Mouse (Mus musculus): Measurements from ENCODE around the gene Isoc2b.
A peak's percentile ranks its signal among the peaks of the same experiment; 100 is the strongest.
"Not testable (repeated sequence)": the region's sequence is repeated elsewhere in the genome, so short reads cannot be mapped to it uniquely, and the experiment has no call there.

The Isoc2b gene

DNA sequence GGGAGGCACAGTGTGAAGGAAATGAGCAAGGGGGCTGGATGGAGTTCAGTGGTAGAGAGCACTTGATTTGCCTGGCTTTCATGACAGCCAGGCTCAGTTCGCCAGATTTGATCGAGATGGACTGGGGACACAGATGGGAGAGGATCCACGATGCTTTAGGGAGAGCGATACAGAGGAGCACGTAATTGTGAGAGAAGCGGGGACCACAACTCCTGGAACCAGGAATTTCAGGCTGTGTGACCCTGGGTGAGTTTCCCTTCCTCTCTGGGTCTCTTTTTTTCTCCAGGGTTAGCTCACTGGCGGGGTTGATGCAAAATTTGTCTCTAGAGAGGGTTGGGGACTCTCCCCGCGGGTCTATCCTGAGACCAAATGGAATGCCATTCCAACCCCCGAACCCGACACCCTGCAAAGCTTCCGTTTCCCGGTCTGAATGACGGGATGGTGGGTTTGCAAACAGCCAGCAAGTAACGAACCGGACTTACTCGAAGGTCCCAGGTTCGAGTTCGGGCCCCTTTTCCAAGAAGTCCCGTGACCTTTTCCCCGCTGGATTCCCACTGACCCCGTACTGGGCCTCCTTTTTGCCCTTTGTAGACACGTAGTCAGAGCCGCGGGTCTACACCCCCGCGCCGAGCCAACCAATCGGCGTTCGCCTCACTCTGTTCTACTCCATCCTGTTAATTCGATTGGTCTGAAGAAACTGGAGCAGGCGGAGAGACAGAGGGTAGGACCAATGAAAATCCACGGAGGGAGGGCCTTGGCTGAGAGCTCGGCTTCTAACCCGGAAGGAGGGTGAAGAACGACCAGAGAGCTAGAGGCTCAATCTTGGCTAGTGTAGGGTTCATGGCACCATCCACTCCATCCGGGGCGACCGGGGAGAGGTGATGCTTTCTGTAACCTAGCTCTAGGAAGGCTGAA is 4.2 kb downstream of the Isoc2b start:
- DNase-seq (ENCODE audit: low spot score in 2 of 2): peak; percentile 95

- peak in 1 of 2 experiments; percentile 39 for DNase-seq (ENCODE audit: low spot score in 2 of 2)
These were observed 5.0 kb downstream of the Isoc2b start for GRCm38 (mm10) chr7:4865090-4865489.

GRCm38 (mm10) chr7:4864130-4864845 is 5.8 kb downstream of the Isoc2b start:
- no peak for DNase-seq (ENCODE audit: low spot score in 2 of 2)

DNA sequence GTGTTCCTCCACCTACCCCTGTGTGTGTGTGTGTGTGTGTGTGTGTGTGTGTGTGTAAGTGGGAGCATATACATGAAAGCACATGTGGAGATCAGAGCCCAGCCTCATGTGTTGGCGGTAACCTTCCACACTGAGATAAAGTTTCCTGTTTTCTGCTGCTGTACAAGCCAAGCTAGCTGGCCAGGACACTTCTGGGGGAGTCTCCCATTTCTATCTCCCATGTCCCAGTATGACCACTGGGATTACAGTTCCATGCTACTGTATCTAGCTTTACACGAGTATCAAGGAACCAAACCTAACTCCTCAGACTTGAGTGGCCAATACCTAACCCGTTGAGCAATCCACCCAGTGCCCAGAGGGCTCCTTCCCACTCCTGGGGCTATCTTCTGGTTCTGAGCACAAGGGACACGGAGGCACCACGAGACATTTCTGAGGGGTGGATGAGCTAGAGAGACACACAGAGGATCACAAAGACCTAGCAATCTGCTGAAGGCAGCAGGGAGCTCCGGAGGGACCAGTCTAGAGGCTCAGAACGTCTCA is 6.4 kb downstream of the Isoc2b start:
- DNase-seq (ENCODE audit: low spot score in 2 of 2): no peak

DNA sequence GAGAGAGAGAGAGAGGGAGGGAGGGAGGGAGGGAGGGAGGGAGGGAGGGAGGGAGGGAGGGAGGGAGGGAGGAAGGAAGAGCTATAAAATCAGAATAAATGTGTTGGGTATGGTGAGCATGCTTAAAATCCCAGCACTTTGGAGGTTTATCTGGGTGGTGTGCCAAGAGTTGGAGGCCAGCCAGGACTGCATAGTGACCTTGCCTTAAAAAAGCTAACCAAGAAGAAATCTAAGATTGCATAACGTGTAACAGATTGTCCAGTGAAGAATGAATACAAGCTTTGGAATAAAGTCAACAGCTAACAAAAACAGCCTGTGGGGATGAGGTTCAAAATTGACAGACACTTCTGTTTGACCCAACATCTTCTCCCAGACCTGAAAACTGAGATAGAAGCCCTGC is 7.0 kb downstream of the Isoc2b start:
- DNase-seq (ENCODE audit: low spot score in 2 of 2): no peak

GRCm38 (mm10) chr7:4860926-4861325 is 9.1 kb downstream of the Isoc2b start:
- DNase-seq (ENCODE audit: low spot score in 2 of 2): not testable (repeated sequence)

DNA sequence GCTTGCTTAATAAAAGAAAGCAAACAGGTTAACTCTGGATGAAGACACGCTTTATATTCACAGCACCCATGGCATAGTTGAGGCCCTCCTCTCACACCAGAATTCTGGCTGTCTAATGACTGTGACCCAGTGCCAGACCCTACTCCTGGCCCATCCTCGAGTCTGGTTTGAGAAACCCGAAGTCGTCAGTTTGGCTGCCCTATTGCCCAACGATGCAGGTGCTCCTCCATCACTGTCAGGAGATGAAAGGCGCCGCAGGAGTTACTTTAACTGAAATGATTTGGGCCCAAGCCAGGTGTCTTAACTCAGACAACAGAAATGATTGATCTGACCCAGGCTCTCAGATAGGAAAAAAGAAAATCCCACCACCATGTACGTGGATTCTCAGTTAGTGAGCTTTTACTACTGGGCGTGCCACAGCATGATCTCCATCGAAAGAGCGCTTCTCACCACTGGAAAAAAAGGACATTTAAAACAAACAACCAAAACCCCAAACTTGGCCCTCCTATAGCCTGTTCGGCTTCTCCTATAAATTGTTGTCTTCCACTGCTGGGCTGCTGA is 10.6 kb downstream of the Isoc2b start:
- DNase-seq (ENCODE audit: low spot score in 2 of 2): no peak

DNA sequence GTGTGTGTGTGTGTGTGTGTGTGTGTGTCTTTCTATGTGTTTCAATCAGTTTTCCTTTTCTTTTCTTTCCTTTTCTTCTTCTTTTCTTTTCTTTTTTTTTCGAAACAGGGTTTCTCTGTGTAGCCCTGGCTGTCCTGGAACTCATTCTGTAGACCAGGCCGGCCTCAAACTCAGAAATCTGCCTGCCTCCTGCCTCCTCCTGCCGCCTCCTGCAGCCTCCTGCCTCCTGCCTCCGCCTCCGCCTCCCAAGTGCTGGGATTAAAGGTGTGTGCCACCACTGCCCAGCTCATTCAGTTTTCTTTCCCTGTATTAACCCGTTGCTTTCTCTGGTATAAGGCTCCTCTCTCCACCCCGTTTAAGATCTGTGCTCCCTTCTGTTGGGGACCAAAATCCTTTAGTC is 12.7 kb downstream of the Isoc2b start:
- DNase-seq (ENCODE audit: low spot score in 2 of 2): no peak

DNA sequence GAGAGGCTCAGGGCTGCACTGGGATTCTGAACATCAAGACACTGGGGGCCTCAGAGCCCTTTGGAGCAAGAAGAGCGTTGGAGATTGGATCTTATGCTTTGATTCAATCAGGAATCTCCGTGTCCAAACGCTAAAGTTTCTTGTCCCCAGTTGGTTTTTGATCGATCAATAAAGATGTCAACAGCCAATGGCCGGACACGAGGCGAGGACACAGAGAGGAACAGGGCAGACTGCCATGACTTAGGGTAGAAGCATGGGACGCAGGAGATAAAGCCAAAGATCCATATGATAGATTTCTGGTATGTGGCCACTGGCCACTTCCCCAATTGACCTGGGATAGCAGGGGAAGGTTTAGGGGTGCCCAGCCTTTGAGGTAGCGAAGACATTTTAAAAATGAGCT is 13.6 kb downstream of the Isoc2b start:
- DNase-seq (ENCODE audit: low spot score in 2 of 2): no peak

DNA sequence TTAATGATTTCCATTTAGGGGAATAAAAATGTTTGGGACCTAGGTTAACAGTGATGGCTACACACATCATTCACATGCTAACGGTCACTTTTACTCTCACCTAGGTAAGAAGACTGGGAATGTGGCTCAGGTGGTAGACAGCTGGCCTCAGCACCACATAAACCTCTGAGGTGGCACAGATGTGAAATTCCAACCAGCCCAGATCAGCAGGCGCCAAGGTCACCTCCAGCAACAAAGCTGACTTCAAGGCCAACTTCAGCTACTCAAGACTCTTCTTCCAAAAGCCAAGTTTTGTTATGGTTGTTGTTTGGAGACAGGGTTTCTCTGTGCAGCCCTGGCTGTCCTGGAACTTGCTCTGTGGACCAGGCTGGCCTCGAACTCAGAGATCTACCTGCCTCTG is 16.4 kb downstream of the Isoc2b start:
- DNase-seq (ENCODE audit: low spot score in 2 of 2): no peak

DNA sequence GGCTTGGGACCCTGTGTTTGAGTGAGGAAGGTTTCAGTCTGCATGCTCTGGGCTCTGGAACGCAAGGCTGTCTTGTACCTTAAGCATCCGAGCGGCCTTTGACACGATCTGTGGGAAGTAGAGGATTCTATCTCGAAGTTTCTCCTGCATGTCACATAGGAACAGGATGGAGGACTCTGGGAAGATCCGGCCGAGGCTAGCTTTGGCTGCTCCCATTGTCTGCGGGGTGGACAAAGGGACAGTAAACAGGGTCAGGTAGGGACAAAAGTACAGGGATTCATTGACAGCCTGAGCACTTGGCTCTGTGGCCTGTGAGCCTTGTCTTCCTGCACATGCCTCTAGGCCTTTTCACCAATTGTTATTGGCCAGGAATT is 18.8 kb downstream of the Isoc2b start:
- DNase-seq (ENCODE audit: low spot score in 2 of 2): no peak

DNA sequence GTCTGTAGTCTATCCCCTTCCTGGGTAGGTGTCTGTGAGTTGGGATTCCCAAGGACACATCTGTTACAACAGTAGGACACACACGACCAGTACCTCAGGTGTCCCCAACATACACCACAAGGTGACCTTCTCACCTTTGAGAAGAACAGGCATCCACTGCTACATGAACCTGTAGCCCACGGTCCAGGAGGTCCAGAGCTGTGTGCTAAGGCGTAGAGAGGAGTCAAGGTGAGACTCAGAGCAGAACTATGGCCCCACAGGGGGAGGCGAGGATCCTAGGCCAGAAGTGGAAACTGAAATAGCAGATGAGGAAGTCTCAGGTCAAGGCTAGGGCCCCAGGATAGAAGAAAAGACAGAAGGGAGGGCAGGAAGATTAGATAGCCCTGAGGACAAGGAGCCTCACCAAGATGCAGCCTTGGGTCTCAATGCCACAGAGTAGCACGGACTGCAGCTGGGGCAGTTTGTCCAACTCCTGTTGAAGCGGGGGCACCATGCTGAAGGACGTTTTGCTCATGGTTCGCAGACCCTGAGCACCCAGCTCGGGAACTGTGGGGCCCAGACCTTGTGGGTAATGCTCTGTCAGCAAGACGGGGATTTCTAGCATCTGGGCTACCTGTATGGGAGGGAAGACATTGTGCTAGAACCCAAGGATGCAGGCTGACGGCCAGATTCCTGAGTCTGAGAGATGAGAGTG is 19.3 kb downstream of the Isoc2b start:
- no peak for DNase-seq (ENCODE audit: low spot score in 2 of 2)

- no peak for DNase-seq (ENCODE audit: low spot score in 2 of 2)
These were observed 20.7 kb downstream of the Isoc2b start for GRCm38 (mm10) chr7:4849372-4849771.

- no peak for DNase-seq (ENCODE audit: low spot score in 2 of 2)
These were observed 25.1 kb downstream of the Isoc2b start for GRCm38 (mm10) chr7:4844917-4845309.

GRCm38 (mm10) chr7:4844245-4844916 is 25.7 kb downstream of the Isoc2b start, which contains the start of gene Shisa7:
Gene Shisa7 (minus strand): TSS chr7:4844696.
- no peak for DNase-seq (ENCODE audit: low spot score in 2 of 2)

DNA sequence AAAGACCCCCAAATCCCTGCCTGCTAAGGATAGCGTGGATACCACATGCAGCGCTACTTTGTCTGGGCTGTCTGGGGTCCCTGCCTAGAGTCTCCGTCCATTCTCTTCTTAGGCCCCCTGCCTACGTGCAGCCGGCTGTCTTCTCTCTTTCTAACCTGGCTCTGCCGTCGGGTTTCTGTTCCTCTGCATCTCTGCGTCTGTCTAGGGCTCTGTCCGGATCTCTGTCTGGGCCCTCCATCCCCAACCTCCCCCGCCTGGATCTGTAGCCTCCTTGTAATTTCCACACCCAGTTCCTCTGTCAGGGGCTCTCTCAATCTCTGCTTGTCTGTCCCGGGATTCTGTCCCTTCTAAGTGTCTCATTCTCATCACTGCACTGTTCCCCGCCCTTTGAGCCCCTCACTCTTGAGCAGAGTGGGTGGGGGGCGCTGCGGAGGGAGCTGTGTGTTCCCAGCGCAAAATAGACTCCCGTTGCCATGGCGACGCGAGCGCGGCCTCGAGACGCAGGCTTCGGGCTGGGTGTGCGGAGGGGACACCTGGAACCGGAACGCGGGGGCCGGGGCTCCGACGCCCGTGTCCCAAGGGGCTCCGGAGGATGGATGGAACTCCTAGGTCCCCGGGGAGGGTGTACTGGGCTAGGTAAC is 26.3 kb downstream of the Isoc2b start:
- no peak for DNase-seq (ENCODE audit: low spot score in 2 of 2)

- no peak for DNase-seq (ENCODE audit: low spot score in 2 of 2)
These were observed 27.4 kb downstream of the Isoc2b start for GRCm38 (mm10) chr7:4842634-4843131.

- DNase-seq (ENCODE audit: low spot score in 2 of 2): no peak
These were observed 28.0 kb downstream of the Isoc2b start for GRCm38 (mm10) chr7:4842077-4842476.

DNA sequence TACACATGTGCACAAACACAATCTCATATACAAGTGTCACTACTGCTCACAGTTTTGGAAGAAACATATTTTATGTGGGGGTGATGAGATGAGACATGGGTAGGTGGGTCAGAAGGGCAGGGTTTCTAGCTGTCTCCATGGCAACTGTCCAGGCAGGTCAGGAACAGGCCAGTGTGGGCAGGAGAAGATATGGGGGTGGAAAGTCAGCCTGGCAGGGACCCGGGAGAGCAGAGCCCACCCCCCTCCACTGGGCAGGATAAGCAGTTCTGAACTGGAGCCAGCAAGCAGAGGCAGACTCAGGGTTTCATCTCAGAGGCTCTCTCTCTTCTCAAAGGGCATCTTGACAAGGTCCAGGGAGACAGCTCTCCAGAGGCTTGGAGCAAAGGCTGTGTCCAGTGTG is 32.4 kb downstream of the Isoc2b start:
- DNase-seq (ENCODE audit: low spot score in 2 of 2): no peak

DNA sequence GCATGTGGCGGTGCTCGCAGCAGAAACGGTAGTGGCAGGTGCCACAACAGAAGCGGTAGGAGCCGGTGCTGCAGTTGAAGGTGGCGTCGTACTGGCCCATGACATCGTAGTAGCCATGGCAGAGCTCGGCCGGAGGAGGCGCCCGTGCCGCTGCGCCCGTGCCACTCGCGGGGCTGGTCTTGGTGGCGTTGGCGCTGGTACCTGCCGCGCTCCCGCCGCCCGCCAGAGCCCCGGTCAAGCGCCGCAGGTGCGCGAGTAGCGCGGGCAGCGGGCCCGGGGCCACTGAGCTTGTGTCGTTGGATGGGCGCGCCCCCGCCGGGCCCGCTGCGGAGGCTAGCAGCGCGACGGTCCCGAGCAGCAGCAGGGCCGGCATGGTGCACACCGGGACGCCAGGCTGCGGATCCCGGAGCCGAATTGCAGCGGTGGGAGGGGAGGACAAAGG is 33.7 kb downstream of the Isoc2b start:
- peak; percentile 18 to 49 for DNase-seq (ENCODE audit: low spot score in 2 of 2)
